Mouse (Mus musculus) kidney, adult 8-10 months (tissue): ENCODE results near the gene Ift27.

Source experiments
- DNase-seq, 2 experiments: peaks; one replicate each; pipeline ENCODE4 v3.0.0; 2022

Gene Ift27

GRCm38 (mm10) chr15:78173972-78174886 is at the start of gene Ift27:
Gene Ift27 (minus strand): TSS chr15:78174107.
- DNase-seq = peak; percentile 99 to 100

DNA sequence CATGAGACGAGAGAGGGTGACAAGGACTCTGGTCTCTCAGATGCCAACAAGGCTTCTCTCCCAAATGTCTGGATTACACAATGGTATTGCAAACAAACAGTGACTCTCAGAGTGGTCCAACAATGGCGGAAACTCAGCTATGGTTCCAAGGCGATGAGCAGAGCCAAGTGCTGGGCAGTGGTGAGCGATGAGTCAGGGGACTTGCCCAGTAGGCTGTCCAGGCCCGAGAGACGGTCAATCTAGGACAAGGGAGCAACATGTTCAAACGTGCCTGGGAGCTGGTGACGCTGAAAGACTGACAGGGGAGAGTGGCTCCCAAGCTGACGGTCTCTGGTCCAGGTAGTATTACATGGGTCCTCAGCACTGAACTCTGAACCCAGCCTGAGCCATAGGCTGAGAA is 41.4 kb upstream of the Ift27 start:
- no peak for DNase-seq

DNA sequence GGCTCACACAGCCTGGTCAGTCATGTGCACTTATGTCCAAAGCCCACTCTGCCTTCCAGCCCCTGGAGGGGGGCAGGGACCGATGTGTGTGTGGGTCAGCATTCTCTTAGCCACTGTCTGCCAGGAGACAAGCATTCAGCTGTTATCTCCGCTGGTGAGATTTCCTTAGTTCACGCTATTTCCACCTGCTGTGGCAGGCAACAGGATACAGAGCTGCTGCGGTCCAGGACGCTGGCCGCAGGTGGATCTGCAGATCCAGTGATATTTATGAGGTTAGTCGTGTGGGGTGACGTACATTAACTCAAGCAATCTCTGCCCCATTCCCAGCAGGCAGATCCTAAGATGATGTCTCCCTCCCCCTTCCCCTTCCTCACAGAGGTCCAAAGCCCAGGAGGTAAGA is 37.5 kb upstream of the Ift27 start:
- no peak for DNase-seq

DNA sequence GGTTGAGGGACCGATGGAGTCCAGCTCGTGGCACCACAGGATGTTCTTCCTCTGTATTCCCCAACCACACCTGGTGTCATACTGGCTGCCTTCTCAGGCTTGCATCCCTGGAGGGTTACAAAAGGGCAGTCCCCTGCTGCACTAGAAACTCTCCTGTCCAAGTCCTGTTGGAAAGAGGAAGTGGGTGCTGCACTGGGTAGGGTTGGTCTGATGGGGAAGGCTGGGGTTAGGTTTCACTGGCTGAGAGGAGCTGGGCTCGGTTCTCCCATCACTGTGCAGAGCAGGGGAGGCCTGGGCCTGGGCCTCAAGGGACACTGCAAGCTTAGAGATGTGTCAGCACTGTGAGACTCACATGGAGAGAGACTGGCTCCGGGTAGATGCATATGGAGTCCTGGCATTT is 36.3 kb upstream of the Ift27 start:
- no peak for DNase-seq

DNA sequence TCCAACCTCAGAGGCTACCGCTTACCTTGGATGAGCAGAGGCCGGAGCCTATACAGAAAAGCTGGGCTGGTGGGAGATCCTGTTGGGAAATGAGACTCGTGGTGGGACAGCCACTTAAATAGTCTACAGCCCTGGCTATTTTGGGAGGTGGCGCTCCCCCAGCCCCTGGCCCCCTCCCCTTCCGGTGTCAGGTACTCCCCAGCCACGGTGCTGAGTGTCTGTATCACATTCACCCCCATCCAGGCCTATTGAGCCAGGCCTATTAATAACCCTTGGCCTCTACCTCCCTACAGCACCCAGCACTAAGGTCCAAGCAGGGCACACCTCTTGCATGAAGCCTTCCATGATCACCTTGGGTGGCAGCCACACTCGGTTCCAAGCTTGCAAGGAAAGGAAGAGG is 32.4 kb upstream of the Ift27 start, which contains the start of gene Pvalb:
Gene Pvalb (minus strand): TSS at position 89 of the 400 bp plus-strand sequence.
- DNase-seq = no peak

DNA sequence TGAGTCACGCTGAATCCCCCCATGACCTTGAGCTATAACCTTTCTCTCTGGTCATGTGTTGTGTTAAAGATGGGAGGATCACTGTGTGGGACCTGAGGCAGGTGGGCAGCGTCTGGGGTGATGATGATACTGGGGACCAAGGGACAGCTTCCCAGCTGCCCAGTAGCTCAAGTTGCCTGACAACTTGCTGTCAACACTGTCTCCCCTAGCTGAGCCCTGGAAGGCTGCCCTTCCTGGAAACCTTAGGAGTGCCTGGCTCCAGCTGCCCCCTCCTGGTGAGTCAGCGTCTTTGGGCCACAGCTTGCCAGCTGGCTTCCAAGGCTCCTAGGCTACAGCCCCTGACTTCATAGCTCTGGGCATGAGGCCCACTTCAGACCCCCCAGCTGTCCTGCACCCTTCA is 31.3 kb upstream of the Ift27 start:
- DNase-seq = peak in 1 of 2 experiments; percentile 10

DNA sequence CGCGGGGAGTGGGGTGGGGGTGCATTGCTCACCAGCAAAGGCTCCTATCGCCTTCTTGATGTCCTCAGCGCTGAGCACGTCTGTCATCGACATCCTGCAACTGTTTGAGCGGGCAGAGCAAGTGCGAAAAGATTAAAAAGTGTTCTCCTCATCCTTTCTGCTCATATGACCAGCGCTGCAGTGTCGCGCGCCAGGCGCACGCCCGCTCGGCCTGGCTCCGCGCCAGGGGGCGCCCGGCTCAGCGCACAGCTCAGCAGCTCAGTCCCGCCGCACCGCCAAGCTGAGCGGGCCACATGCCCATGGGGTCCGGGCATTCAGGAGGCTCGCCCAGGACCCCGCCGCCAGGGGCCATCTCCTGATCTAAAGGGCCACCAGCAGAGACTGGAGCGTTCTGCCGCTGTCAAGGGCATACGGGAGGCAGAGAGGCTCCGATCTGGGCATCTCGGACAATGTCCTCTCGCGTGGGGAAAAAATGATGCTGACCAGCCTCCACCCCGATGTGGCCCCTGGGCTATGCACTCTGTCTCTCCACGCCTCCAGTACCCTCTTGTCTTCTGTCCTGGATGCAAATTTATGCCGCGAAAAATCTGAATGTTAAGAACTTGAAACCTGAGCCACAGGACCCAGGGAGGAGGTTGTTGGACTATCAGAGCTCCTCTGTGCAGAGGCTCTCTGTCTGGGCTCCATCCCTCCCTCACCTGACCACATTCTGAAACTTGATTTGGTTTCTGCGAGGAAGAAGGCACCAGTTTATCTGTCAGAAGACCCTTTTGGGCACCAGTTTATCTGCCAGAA is 30.3 kb upstream of the Ift27 start:
- no peak for DNase-seq

DNA sequence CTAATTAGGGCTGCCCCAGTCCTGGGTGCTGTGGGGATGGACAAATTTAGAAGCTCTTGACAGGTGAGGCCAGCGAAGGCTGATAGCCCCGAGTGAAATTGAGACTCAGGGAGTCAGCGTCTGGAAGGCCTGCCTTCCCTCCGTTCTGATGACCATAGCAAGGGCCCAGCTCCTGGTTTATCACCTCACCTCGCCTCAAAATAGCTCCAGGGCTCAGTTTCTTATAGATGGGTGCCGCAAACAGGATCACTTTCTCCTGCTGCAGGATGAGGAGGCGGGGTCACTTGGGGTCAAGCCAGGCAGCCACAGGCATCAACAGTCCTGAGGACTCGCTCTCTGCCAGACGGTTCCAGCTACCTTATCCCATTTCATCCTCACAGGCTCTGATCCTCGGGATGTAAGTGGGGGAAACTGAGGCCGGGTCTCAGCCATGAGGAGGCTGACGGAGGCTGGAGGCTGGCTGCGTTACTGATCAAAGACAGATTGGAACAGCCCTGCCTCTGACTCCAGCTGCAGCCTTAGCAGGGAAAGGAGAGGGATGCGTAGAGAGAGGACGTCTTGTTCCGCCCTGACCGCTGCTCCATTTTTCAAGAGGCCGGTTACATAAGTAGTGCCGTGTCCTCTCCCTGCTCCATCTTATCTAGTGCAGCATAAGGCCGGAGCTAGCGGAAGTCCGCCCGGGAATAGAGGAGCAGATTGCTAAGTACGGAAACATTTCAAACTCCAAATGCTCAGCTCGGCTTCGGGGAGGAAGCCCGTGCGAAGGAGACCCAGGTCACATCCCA is 21.4 kb upstream of the Ift27 start:
- DNase-seq = no peak

DNA sequence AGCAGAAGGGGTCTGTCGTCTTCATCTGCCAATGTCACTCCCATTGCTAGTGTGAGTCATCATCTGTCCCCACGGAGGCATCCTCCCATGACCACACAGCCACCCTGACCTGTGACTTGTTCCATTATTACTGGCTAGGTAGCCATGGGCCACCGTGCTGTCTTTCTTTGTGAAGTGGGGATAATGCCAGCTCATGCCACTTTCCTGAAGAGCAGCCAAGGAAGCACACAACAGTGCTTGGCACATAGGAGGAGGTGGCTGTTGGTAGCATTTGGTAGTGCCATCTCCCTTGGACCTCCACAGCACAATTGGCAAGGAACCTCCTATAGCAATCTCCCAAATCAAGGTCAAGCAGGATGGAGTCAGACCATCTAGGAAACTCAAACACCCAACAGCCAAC is 20.4 kb upstream of the Ift27 start:
- no peak for DNase-seq

GRCm38 (mm10) chr15:78189636-78190035 is 15.7 kb upstream of the Ift27 start:
- DNase-seq = no peak

DNA sequence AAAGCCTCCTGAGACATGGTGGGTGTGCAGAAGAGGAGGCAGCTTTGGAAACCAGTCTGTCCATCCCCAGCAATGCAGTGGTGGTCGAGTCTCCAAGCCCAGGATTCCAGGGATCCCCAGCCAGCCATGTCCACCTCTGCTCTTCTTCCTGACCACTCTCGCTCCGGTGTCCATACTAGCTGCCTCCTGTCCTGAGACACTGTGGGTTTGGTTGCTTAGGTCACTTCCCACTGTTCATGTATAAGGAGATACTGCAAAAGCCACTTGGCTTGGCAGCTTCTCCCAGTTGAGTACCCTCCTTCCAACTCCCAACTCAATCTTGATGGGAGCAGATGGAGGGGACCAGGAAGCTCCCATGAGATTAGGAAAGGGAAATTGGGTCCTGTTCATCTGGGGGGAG is 14.6 kb upstream of the Ift27 start:
- DNase-seq = no peak

DNA sequence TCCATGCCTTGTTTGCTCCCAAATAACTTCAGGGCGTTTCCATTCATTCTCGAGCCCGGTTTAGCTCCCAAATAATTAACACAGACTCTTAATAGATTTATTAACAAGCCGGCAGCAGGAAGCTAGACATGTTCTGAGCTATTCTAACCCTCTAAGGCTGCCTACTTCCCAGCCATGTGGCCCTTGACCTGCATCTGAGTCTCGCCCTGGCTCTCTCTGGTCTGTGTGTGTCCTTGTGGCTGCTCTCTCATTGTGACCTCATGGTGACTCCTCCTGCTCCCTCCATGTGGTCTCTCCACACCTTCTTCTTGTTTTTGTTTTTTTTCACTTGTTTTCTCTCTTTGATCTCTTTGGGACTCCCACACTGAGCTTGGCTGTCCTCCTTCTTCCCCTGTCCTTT is 13.0 kb upstream of the Ift27 start:
- DNase-seq = no peak

- DNase-seq = no peak
These were observed 11.7 kb upstream of the Ift27 start for GRCm38 (mm10) chr15:78185609-78186008.

DNA sequence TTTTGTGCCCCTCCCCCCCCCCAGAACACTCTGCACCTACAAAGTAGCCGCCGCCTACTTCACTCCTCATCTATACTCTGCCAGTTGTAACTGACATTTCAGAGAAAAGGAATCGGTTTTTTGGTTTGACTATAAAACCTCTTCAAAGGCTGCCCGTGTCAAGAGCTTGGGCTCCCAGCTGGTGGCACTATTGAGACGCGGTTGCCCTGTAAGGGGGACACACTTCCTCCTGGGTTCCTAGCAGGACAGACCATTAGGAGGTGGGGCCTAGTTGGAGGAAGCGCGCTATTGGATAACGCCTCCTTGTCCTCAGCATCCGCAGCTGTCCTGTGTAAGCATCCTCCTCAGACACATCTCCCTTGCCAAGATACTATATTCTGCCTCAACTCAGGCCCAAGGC is 10.9 kb upstream of the Ift27 start:
- DNase-seq = no peak

GRCm38 (mm10) chr15:78181701-78182405 is 7.9 kb upstream of the Ift27 start:
- DNase-seq = no peak

GRCm38 (mm10) chr15:78179775-78180174 is 5.9 kb upstream of the Ift27 start:
- no peak for DNase-seq

DNA sequence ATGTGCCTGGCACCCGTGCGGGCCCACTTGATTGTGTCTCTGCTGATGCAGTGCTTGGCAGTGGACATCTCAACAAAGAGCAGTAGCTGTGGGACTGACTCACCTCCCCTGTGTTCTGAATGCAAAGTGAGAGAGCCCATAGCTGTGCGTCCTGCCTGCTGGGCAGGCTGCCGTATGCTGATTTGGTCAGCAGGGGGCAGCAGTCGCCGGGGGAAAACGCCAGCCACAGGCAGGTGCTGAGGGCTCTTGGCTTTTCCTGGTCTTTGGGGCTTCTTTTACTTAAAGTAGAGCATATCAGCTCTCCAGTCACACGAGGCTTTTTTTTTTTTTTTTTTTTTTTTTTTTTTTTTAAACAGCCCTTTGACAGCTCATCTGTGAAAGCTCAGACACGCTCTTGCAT is 4.5 kb upstream of the Ift27 start:
- peak; percentile 53 to 62 for DNase-seq

- no peak for DNase-seq
These were observed 3.4 kb upstream of the Ift27 start for GRCm38 (mm10) chr15:78177257-78177656.

DNA sequence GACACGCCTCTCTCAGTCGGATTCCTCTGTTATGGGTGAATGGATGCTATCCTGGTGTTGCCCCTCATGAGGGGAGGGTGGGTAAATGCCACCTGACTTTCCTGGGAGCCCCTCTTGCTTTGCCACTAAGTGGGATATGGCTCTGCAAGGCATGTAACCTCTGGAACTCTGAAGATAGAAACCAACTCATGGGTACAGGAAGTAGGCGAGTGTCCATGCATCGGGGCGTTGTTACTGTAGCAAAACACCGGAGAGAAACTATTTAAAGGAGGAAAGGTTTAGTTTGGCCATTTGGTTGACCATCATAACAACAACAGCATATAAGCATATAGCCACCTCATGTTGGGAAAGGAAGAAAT is 959 bp upstream of the Ift27 start:
- DNase-seq = no peak

- peak in 1 of 2 experiments; percentile 13 for DNase-seq
These were observed 749 bp downstream of the Ift27 start for GRCm38 (mm10) chr15:78172899-78173817.

DNA sequence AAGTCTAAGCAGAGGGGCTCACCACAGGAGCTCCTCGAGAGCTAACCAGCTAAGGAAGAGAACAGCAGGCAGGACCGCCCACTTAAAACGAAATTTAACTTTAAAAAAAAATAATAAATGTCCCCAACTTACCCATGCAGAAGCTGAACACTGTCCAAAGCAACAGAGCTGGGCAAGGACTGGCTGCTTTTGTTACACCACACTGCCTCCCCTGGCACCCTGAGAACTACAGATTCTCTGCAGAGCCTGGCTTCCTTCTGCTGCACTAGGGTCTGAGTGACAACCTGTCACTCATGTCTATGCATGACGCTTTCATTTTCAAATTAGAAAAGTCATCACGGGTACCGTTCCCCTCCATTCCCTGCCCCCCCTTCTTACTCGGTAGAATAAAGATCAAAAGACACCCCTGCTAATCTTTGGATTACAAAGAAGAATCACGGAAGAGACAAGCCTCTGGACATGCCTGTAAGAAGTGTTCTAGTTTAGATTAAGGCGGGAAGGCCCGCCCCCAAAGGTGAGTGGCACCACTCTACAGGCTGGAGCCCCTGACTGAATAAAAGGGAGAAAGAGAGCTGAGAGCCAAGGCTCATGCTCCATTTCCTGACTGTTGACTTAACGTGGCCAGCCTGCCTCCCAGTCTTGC is 1.5 kb downstream of the Ift27 start:
- no peak for DNase-seq
